8 mouse cellular contexts compared by ENCODE assay signal in the genomic region with DNA sequence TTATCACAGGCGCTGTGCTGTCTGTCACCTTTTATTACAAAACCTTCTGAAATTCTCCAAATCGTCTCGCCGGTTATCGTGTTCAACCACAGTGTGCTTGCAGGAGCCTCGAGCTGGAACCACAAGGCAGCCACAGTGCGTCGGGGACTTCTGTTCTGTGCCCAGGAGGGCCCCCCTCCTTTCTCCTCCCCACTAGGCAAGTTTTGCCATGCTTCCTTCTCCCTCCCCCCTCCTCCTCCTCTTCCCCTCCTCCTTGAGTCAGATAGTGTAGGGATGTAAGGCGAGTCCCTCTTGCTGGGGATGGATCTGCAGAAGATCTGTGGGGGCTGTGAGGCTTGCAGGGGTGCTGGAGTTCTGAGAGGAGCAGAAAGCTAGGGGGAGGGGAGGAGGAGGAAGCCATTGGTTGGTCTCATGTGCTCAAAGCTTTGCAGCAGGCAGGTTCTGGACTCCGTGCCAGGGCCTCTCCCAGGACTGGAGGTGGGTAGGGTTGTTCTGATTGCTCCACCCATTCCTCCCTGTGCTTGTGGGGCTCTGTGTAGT.
DNase-seq lines count a peak whose midpoint lies in the region; ATAC-seq and TF ChIP-seq lines count a peak whose summit lies in the region.

No protein-coding gene starts in this region.

- peak; percentile 18 for DNase-seq in kidney, postnatal 0 days (ENCODE audit: low spot score)
- peak; percentile 37 for DNase-seq in MEL-GATA-1-ER (ENCODE audit: extremely low read depth, low read depth)
- no peak for DNase-seq in embryo, embryonic 11 days
- DNase-seq in gastrocnemius, postnatal 14 days = no peak
- DNase-seq in embryo, embryonic 9.5 days (ENCODE audit: extremely low spot score) = no peak

- ATAC-seq in kidney, postnatal 0 days (replicated peaks; ENCODE audit: low FRiP score, low read depth) = no peak
- no peak for ATAC-seq in kidney, embryonic 16.5 days (ENCODE audit: low FRiP score, low TSS enrichment)
- peak; percentile 74 for ATAC-seq in forebrain, embryonic 15.5 days (replicated peaks)
- peak; percentile 53; the same call in 1 of the 2 replicates for ATAC-seq in midbrain, embryonic 13.5 days

- WGBS in kidney, postnatal 0 days = 28% methylated on average over 10 of the region's 10 CpGs
- 35% methylated on average over 10 of the region's 10 CpGs for WGBS in kidney, embryonic 16.5 days
- WGBS in forebrain, embryonic 15.5 days = 14% methylated on average over 10 of the region's 10 CpGs
- 55% methylated on average over 10 of the region's 10 CpGs for WGBS in midbrain, embryonic 13.5 days

- H3K9ac ChIP-seq in kidney, postnatal 0 days (ENCODE audit: low read depth, low read length) = no peak overlapping the region
- no peak overlapping the region for H3K9ac ChIP-seq in kidney, embryonic 16.5 days (replicated peaks; ENCODE audit: low read length)
- H3K9ac ChIP-seq in forebrain, embryonic 15.5 days (replicated peaks) = no peak overlapping the region
- no peak overlapping the region for H3K9ac ChIP-seq in midbrain, embryonic 13.5 days (replicated peaks)

- H3K9me3 ChIP-seq in kidney, postnatal 0 days (replicated peaks; ENCODE audit: low read length) = 0 out of 2 replicates have a peak, but pooled peaks cover 5% of the 10 kb centered on the region
- H3K9me3 ChIP-seq in kidney, embryonic 16.5 days (ENCODE audit: low read length) = peaks cover 5% of the 10 kb centered on the region; the same call in 1 of the 2 replicates
- no peaks in the 10 kb centered on the region for H3K9me3 ChIP-seq in forebrain, embryonic 15.5 days
- peaks cover 3% of the 10 kb centered on the region; the same call in 1 of the 2 replicates for H3K9me3 ChIP-seq in midbrain, embryonic 13.5 days

- TF ChIP-seq CTCF in kidney, postnatal 0 days (IDR thresholded peaks at IDR 0.05; ENCODE audit: low read depth) = no peak

- H3K4me3 ChIP-seq in kidney, postnatal 0 days (replicated peaks; ENCODE audit: low read depth, low read length) = no peak overlapping the region
- no peak overlapping the region for H3K4me3 ChIP-seq in kidney, embryonic 16.5 days (ENCODE audit: low read length)
- no peak overlapping the region for H3K4me3 ChIP-seq in forebrain, embryonic 15.5 days
- no peak overlapping the region for H3K4me3 ChIP-seq in midbrain, embryonic 13.5 days (replicated peaks)

- no peak overlapping the region for H3K27ac ChIP-seq in kidney, postnatal 0 days
- no peak overlapping the region for H3K27ac ChIP-seq in kidney, embryonic 16.5 days (ENCODE audit: low read length)
- H3K27ac ChIP-seq in forebrain, embryonic 15.5 days (replicated peaks) = 0 out of 2 replicates have a peak overlapping the region, but pooled peaks have one; percentile 2
- H3K27ac ChIP-seq in midbrain, embryonic 13.5 days = no peak overlapping the region

- no peak overlapping the region for H3K4me2 ChIP-seq in kidney, postnatal 0 days (ENCODE audit: low read length)
- no peak overlapping the region for H3K4me2 ChIP-seq in kidney, embryonic 16.5 days (replicated peaks; ENCODE audit: low read depth, low read length)
- 0 out of 2 replicates have a peak overlapping the region, but pooled peaks have one; percentile 0 for H3K4me2 ChIP-seq in forebrain, embryonic 15.5 days (replicated peaks)
- no peak overlapping the region for H3K4me2 ChIP-seq in midbrain, embryonic 13.5 days (replicated peaks)

- intact Hi-C loops in gastrocnemius, postnatal 14 days (cut with DNase I; ENCODE audit: low total_unique reads) = loop anchor here (10.0 kb wide), 1 partner anchor 298 kb away; no protein-coding TSS in a partner anchor

- H3K27me3 ChIP-seq in kidney, postnatal 0 days (ENCODE audit: insufficient read depth, low read length) = no peaks in the 10 kb centered on the region
- H3K27me3 ChIP-seq in kidney, embryonic 16.5 days (ENCODE audit: insufficient read depth, low read length) = peaks cover 23% of the 10 kb centered on the region
- H3K27me3 ChIP-seq in forebrain, embryonic 15.5 days = no peaks in the 10 kb centered on the region
- peaks cover 22% of the 10 kb centered on the region; the same call in 1 of the 2 replicates for H3K27me3 ChIP-seq in midbrain, embryonic 13.5 days

- H3K4me1 ChIP-seq in kidney, postnatal 0 days (replicated peaks; ENCODE audit: insufficient read depth, low read length) = no peaks in the 10 kb centered on the region; the same call in 1 of the 2 replicates
- peaks cover 23% of the 10 kb centered on the region for H3K4me1 ChIP-seq in kidney, embryonic 16.5 days (ENCODE audit: insufficient read depth, low read length)
- peaks cover 19% of the 10 kb centered on the region for H3K4me1 ChIP-seq in forebrain, embryonic 15.5 days
- peaks cover 22% of the 10 kb centered on the region for H3K4me1 ChIP-seq in midbrain, embryonic 13.5 days (replicated peaks)

- no peaks in the 10 kb centered on the region for H3K36me3 ChIP-seq in kidney, postnatal 0 days (ENCODE audit: insufficient read depth, low read length)
- H3K36me3 ChIP-seq in kidney, embryonic 16.5 days (ENCODE audit: insufficient read depth, low read length) = no peaks in the 10 kb centered on the region
- H3K36me3 ChIP-seq in forebrain, embryonic 15.5 days = no peaks in the 10 kb centered on the region
- no peaks in the 10 kb centered on the region for H3K36me3 ChIP-seq in midbrain, embryonic 13.5 days

Comparison
In these comparisons a context has a peak if more than half of its experiments do, and no peak if none do; other contexts are left out.
1. ATAC-seq: peak in forebrain, embryonic 15.5 days (single experiment) and midbrain, embryonic 13.5 days (single experiment); none in kidney, postnatal 0 days (single experiment) and kidney, embryonic 16.5 days (single experiment).
2. DNase-seq: peak in kidney, postnatal 0 days (single experiment) and MEL-GATA-1-ER (single experiment); none in embryo, embryonic 11 days (single experiment), gastrocnemius, postnatal 14 days (single experiment) and embryo, embryonic 9.5 days (single experiment).